Mouse (Mus musculus) liver, embryonic 12.5 days (tissue): ENCODE data around the gene N4bp2. TPM values are rescaled to one million over a fixed set of nuclear protein-coding genes. Genes with fewer than 3 reads are reported as not detected.

Experiments used
- ATAC-seq: fragments of 200-750 bp; cut with Nextera tagmentation; 2 replicates; pipeline ENCODE4 v1.8.0; 2017; ENCODE audit warnings: moderate number of reproducible peaks, mild to moderate bottlenecking, moderate library complexity
- H3K27ac ChIP-seq: fragments of 300-500 bp; sonication (generic); 2 replicates; pipeline ENCODE4 v1.5.1; 2016; ENCODE audit warnings: mild to moderate bottlenecking
- H3K27me3 ChIP-seq: fragments of 300-500 bp; sonication (generic); replicated peaks from 2 replicates; pipeline ENCODE4 v1.6.1; 2016; ENCODE audit warnings: mild to moderate bottlenecking, moderate library complexity
- H3K36me3 ChIP-seq: fragments of 300-500 bp; sonication (generic); 2 replicates; pipeline ENCODE4 v1.6.1; 2016; ENCODE audit warnings: mild to moderate bottlenecking, moderate library complexity
- H3K4me1 ChIP-seq: fragments of 300-500 bp; sonication (generic); 2 replicates; pipeline ENCODE4 v1.6.1; 2016
- H3K4me2 ChIP-seq: fragments of 300-500 bp; sonication (generic); 2 replicates; pipeline ENCODE4 v1.6.1; 2016; ENCODE audit warnings: mild to moderate bottlenecking, moderate library complexity
- H3K4me3 ChIP-seq: fragments of 300-500 bp; sonication (generic); 2 replicates; pipeline ENCODE4 v1.5.1; 2016; ENCODE audit warnings: mild to moderate bottlenecking, moderate library complexity
- H3K9ac ChIP-seq: fragments of 300-500 bp; sonication (generic); 2 replicates; pipeline ENCODE4 v1.6.1; 2016; ENCODE audit warnings: mild to moderate bottlenecking, moderate library complexity
- H3K9me3 ChIP-seq: fragments of 300-500 bp; sonication (generic); replicated peaks from 2 replicates; pipeline ENCODE4 v1.6.1; 2016; ENCODE audit warnings: mild to moderate bottlenecking, moderate library complexity
- WGBS: fragments of 180-500 bp; shearing (Covaris S2); methylation state at CpG from one replicate; pipeline ENCODE4 v1.1.7; 2016; ENCODE audit not compliant: insufficient replicate concordance; 5-methylcytosine and 5-hydroxymethylcytosine counted together
- polyA plus RNA-seq: library from polyadenylated mRNA; unstranded; fragments of >200 nt; fragmentation: Nextera tagmentation; extraction: Ambion mirVana; gene quantifications from 2 replicates; pipeline ENCODE4 v1.2.1, GENCODE M21; 2016

The N4bp2 gene
- polyA plus RNA-seq, 1 experiment from 2014 or later = 18.5 TPM

DNA sequence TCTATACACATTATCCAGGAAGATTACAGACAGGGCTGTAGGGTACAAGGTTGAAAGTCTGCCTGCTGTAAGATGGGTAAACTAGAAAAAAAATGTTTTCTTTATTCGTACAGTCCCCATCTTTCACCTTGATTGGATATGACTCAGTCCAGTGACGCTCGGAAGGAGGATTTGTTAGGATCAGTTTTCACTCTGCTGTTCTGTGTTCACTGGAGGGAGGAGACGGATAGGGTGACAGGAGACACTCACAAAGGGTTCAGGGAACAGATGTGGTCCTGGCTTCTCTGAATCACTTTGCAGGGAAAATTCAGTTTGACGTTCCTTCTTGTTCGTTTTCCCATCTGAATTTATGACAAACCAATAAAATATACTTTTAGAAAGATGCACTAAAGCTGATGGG lies 74.7 kb downstream of the N4bp2 start:
- Histone ChIP-seq H3K27ac (no peak overlapping the region), H3K4me2 (no peak overlapping the region), H3K36me3 (0 out of 2 replicates have a peak, but pooled peaks cover 2% of the 10 kb centered on the region), H3K9me3 (no peaks in the 10 kb centered on the region), H3K4me3 (no peak overlapping the region), H3K9ac (no peak overlapping the region), H3K27me3 (no peaks in the 10 kb centered on the region), H3K4me1 (no peaks in the 10 kb centered on the region)
- ATAC-seq = no peak
- WGBS = 77% methylated on average over 6 of the region's 6 CpGs

DNA sequence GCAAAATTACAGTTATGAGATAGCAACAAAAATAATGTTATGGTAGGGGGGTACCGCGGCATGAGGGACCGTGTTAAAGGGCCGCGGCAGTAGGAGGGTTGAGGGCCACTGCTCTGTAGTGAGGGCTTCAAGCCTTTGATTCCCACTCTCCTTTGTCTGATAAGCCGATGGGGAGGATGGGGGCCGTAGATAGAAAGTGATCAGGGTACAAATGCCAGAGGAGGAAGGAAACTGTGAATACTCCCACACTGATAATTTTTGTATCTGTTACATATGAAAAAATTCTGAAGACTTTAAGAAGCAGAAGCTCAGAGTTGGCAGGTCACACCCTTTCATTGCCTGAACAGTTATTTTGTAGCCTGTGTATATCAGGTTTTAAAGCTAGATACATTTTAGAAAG lies 79.6 kb downstream of the N4bp2 start:
- 27% methylated on average over 7 of the region's 7 CpGs for WGBS
- Histone ChIP-seq H3K4me2 (no peak overlapping the region), H3K4me1 (0 out of 2 replicates have a peak, but pooled peaks cover 3% of the 10 kb centered on the region), H3K9ac (no peak overlapping the region), H3K36me3 (no peaks in the 10 kb centered on the region), H3K9me3 (no peaks in the 10 kb centered on the region), H3K27ac (no peak overlapping the region), H3K27me3 (no peaks in the 10 kb centered on the region), H3K4me3 (no peak overlapping the region)
- ATAC-seq = no peak

DNA sequence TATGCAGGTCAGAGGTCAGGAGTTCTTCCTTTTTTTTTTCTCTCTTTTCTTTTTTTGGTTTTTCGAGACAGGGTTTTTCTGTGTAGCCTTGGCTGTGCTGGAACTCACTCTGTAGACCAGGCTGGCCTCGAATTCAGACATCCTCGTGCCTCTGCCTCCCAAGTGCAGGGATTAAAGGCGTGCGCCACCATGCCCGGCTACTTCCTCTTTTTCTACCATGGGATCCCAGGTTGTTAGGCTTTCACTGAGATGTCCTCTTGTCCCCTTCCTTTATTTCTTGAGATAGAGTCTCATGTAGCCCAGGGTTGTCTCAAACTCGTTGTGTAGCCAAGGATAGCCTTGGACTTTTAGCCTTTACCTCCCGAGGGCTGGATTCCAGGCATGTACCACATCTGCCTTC lies 83.2 kb downstream of the N4bp2 start:
- H3K4me1 ChIP-seq = peaks cover 3% of the 10 kb centered on the region; the same call in 1 of the 2 replicates
- no peaks in the 10 kb centered on the region for H3K36me3 ChIP-seq
- H3K27me3 ChIP-seq = no peaks in the 10 kb centered on the region
- ATAC-seq = no peak
- H3K4me3 ChIP-seq = no peak overlapping the region
- H3K9ac ChIP-seq = no peak overlapping the region
- H3K4me2 ChIP-seq = no peak overlapping the region
- H3K9me3 ChIP-seq = no peaks in the 10 kb centered on the region
- 51% methylated on average over 8 of the region's 8 CpGs for WGBS
- no peak overlapping the region for H3K27ac ChIP-seq

DNA sequence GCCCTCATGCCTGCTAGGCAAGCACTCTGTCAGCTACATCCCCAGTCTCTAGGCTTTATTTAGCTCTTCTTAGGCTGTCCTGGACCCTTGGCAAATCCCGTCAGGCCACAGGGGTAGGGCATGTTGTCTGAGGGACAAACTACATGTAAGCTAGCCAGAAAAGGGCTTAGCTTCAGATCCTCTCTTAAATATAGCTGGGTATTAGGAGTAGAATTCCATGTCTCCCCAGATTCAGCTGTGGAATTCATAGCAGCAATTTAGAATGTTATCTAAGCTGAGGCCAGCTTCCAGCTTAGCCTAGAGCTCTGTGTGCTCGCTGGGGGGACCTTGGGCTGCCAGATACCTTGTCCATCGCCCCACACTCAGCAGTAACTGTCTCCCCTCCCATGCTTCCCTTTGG lies 83.6 kb downstream of the N4bp2 start:
- H3K4me3 ChIP-seq = no peak overlapping the region
- no peak overlapping the region for H3K27ac ChIP-seq
- H3K27me3 ChIP-seq = no peaks in the 10 kb centered on the region
- peaks cover 3% of the 10 kb centered on the region; the same call in 1 of the 2 replicates for H3K4me1 ChIP-seq
- no peak for ATAC-seq
- no peaks in the 10 kb centered on the region for H3K9me3 ChIP-seq
- no peak overlapping the region for H3K9ac ChIP-seq
- 62% methylated on average over 3 of the region's 3 CpGs for WGBS
- no peak overlapping the region for H3K4me2 ChIP-seq
- no peaks in the 10 kb centered on the region for H3K36me3 ChIP-seq

DNA sequence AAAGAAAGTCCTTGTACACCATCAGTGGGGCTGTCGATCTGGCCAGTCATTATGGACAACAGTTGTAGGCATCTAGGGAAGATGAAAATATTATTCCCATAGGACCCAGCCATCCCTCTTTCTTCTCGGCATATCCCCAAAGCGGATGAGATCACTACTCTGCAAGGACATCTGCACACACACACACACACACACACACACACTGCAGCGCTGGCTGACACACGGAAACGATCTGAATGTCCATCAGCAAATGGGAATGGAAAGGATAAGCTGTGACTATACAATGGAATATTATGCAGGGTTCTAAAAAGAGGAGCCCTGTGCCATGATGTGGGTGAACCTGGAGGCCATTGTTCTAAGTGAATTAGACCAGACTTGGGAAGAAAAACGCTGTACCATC lies 84.3 kb downstream of the N4bp2 start:
- H3K27me3 ChIP-seq = no peaks in the 10 kb centered on the region
- 69% methylated on average over 7 of the region's 7 CpGs for WGBS

DNA sequence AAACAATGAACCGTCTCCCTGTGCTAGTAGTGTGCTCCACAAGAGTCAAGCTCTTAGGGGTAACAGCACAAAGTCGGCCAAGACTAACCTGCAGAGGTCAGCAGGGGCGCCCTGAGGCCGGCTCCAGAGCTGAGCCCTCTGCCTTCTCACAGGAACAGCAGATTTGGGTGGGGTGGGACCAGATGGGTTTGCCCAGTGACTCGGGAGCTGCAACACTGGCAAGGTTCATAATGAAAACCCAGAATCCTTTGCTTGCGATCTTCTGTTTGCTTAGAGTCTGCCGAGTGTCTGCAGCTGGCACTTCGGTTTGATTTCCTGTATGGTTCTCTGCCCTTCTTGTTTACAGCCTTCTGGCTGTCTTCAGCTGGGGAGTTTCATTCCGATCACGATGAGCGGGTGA lies 87.4 kb downstream of the N4bp2 start:
- H3K27ac ChIP-seq = no peak overlapping the region
- no peak overlapping the region for H3K4me3 ChIP-seq
- 62% methylated on average over 11 of the region's 11 CpGs for WGBS
- no peaks in the 10 kb centered on the region for H3K9me3 ChIP-seq
- H3K4me2 ChIP-seq = no peak overlapping the region
- no peak overlapping the region for H3K9ac ChIP-seq
- no peaks in the 10 kb centered on the region for H3K36me3 ChIP-seq
- H3K27me3 ChIP-seq = no peaks in the 10 kb centered on the region
- no peak for ATAC-seq
- H3K4me1 ChIP-seq = no peaks in the 10 kb centered on the region; the same call in 1 of the 2 replicates

More for the DNA sequence above, 84.3 kb downstream of the N4bp2 start:
- Histone ChIP-seq H3K9me3 (no peaks in the 10 kb centered on the region), H3K4me3 (no peak overlapping the region), H3K4me2 (no peak overlapping the region), H3K27ac (no peak overlapping the region), H3K36me3 (no peaks in the 10 kb centered on the region), H3K9ac (no peak overlapping the region), H3K4me1 (peaks cover 3% of the 10 kb centered on the region; the same call in 1 of the 2 replicates)
- no peak for ATAC-seq

DNA sequence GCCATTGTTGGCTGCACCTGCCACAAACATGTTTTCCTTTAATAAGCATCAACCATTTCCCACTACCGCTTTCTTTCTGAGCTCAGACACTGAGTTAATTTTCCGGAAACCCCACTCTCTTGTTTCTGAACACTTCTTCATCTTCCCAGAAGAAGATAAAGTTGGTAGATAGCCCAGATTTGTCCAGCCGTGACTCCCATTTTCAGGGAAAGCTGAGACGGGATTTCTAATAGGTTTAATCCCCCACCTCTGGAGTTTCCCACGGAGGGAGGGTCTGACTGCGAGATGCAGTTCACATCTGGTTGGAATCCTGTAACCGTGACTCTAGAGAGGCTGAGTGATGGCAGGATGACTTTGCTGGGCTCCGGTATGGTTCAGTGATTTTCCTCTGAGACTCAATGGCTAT lies 91.5 kb downstream of the N4bp2 start:
- Histone ChIP-seq H3K9me3 (no peaks in the 10 kb centered on the region), H3K4me1 (peaks cover 11% of the 10 kb centered on the region), H3K4me2 (no peak overlapping the region), H3K36me3 (no peaks in the 10 kb centered on the region), H3K4me3 (no peak overlapping the region), H3K27ac (no peak overlapping the region), H3K9ac (no peak overlapping the region), H3K27me3 (no peaks in the 10 kb centered on the region)
- 63% methylated on average over 8 of the region's 8 CpGs for WGBS
- ATAC-seq = no peak

DNA sequence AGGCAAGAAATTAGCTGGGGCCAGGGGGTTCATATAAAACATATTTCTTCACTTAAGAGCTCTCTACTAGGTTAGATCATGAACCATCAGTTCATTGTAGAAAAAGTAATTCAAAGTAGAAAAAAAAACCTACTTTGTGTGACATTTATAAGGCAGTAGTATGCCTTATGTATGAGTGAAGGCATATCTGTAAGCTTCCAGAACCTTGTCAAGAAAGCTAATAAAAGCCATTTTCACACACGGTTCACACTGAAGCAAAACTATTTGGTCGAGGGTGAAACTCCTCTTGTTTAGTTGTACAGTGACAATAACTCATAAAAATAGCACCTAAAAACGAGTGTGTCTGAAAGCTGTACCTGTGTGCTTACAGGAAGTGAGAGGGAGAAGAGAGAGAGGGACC lies 92.2 kb downstream of the N4bp2 start:
- H3K4me2 ChIP-seq = no peak overlapping the region
- H3K27me3 ChIP-seq = no peaks in the 10 kb centered on the region
- no peak overlapping the region for H3K27ac ChIP-seq
- no peak overlapping the region for H3K9ac ChIP-seq
- peaks cover 11% of the 10 kb centered on the region for H3K4me1 ChIP-seq
- H3K4me3 ChIP-seq = no peak overlapping the region
- no peak for ATAC-seq
- no peaks in the 10 kb centered on the region for H3K9me3 ChIP-seq
- 47% methylated on average over 3 of the region's 3 CpGs for WGBS
- H3K36me3 ChIP-seq = no peaks in the 10 kb centered on the region

DNA sequence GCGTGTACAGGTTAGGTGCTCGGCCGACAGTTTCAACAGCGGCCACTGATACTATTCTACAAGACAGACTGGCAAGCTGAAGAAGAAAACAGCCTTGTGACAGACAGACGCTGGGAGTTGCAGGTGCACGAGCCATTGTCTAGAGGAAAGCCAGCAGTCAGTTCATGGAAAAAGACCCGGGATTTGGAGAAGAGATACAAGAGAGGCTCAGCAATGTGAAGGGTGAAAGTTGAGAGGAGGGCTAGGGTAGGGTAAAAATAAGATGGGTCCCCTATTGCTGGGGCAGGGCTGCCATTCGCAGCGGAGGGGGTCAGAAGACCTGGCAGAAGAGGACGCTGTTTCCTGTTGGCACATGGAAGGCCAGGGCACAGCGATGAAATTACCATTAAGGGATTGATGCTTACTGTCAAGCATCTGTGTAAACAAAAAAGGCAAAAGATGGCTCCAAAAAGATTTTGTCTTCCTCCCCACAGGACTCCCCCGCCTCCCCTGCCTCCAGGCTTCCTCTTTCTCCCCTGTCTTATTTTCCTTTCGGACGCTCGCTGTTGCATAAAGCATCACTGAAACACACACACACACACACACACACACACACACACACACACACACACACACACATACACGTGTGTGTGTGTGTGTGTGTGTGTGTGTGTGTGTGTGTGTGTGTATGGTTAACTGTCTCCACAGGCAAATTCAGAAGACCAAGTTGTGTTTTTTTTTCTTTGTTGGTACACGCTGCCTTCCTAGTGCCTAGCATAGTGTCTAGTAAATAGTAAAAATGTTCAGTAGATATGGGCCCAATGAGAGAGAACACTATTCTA lies 93.5 kb downstream of the N4bp2 start:
- 64% methylated on average over 17 of the region's 17 CpGs for WGBS
- Histone ChIP-seq H3K27ac (no peak overlapping the region), H3K4me3 (no peak overlapping the region), H3K4me2 (no peak overlapping the region), H3K36me3 (no peaks in the 10 kb centered on the region), H3K4me1 (peaks cover 14% of the 10 kb centered on the region; the same call in 1 of the 2 replicates), H3K9me3 (no peaks in the 10 kb centered on the region), H3K9ac (no peak overlapping the region), H3K27me3 (no peaks in the 10 kb centered on the region)
- no peak for ATAC-seq

DNA sequence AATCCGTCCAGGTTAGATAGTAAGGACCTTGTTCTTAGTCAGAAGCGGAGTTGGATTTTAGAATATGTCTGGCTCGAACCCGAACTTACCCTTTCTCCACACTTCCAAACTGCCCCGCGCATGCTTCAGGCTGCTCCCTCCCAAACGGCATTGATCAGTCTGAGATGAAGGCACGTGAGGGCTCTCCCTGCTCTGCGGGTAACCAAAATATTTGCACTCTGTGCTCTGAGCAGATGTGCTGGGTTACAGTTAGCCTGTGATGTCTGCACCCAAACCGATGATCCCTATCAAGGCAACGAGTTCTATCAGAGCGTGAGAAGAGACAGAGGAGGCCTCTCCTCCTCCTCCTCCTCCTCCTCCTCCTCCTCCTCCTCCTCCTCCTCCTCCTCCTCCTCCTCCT lies 94.6 kb downstream of the N4bp2 start:
- no peaks in the 10 kb centered on the region for H3K9me3 ChIP-seq
- no peak overlapping the region for H3K9ac ChIP-seq
- H3K4me3 ChIP-seq = no peak overlapping the region
- no peak overlapping the region for H3K4me2 ChIP-seq
- 63% methylated on average over 12 of the region's 12 CpGs for WGBS
- peaks cover 15% of the 10 kb centered on the region; the same call in 1 of the 2 replicates for H3K4me1 ChIP-seq
- ATAC-seq = no peak
- no peaks in the 10 kb centered on the region for H3K27me3 ChIP-seq
- H3K27ac ChIP-seq = no peak overlapping the region
- no peaks in the 10 kb centered on the region for H3K36me3 ChIP-seq

DNA sequence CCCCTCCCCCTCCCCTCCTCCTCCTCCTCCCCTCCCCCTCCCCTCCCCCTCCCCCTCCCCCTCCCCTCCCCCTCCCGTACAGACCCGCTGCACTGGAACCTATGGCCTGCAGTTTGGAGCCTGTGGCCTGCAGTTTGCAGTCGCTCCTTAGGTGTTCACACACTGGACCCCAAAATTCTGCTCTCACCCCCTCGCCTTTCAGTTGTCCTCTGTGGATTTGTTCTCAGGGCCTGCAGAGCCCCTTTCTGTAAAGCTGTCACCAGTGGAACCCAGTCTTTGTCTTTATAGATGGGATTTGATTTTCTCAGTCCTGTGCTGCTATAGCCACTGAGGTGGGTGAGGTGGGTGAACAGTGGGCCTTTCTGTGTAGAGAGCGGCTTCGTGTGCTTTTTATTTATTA lies 95.0 kb downstream of the N4bp2 start:
- Histone ChIP-seq H3K36me3 (no peaks in the 10 kb centered on the region), H3K9me3 (no peaks in the 10 kb centered on the region), H3K27me3 (no peaks in the 10 kb centered on the region), H3K27ac (no peak overlapping the region), H3K4me1 (peaks cover 16% of the 10 kb centered on the region; the same call in 1 of the 2 replicates), H3K9ac (no peak overlapping the region), H3K4me2 (no peak overlapping the region), H3K4me3 (no peak overlapping the region)
- WGBS = 64% methylated on average over 4 of the region's 6 CpGs
- ATAC-seq = no peak

DNA sequence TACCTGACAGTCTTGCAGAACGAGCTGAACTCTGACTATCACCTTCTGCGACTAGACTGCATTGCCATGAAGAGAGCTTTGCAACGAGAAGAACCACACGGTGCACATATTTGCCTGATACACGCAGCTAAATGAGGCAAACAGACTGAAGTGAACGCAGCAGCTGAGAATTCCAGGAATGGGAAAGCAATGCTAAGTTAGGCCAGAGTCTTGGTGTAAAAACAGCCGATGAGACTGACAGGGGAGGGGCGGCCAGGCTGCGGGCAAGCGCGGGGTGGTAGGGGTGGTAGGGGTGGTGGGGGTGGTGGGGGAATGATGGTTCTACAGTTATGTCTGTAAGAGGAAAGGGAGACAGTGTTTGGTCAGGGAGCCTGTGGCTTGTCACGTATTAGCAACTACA lies 95.6 kb downstream of the N4bp2 start:
- no peak overlapping the region for H3K9ac ChIP-seq
- 71% methylated on average over 12 of the region's 12 CpGs for WGBS
- no peak overlapping the region for H3K27ac ChIP-seq
- H3K4me2 ChIP-seq = no peak overlapping the region
- no peak overlapping the region for H3K4me3 ChIP-seq
- no peak for ATAC-seq
- H3K9me3 ChIP-seq = no peaks in the 10 kb centered on the region
- H3K4me1 ChIP-seq = peaks cover 16% of the 10 kb centered on the region; the same call in 1 of the 2 replicates
- no peaks in the 10 kb centered on the region for H3K27me3 ChIP-seq
- H3K36me3 ChIP-seq = no peaks in the 10 kb centered on the region
